Mouse (Mus musculus) brain, embryonic 18.5 days (tissue): ENCODE data around the gene Adcy7.

Experiments used
- DNase-seq: peaks from one replicate; pipeline ENCODE4 v3.0.0-alpha.2; 2012; ENCODE audit warnings: low read depth, low spot score

Gene Adcy7

DNA sequence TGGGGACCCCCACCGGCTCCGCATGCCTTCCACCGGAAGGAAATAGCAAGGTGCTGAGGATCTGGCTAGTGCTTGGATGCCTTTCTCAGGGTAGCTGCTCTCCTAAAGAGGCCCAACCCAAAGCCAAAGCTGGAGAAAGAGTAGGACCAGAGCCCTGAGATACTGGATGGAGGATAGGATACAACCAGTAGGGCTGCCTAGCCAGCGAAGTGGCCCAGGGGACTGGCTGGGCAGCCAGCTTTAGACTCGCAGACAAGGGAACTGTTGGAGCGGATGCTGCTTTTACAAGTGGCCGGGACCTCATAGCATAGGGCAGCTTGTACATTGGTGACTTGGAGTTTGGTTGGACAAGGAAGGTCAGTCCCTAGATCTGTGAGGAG is 838 bp downstream of the Adcy7 start:
- no peak for DNase-seq

DNA sequence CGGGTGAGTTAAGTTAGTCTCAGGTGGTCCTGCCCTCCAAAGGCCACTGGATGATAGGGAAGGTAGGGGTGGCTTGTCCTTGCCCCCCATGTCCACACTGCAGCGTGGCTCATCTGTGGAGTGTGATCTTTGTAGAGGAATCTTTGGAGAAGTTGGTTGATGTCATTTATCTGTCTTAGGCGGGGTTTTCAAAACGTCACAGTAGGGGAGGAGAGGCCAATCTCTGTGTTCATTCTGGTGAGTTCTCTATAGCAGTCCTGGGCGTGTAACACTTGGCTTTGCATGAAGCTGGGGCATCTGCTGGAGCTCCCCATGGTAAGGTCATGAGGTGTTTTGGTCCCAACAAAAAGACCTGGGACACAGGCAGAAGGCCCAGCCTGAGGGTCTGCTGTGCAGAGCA is 1.9 kb downstream of the Adcy7 start:
- no peak for DNase-seq

DNA sequence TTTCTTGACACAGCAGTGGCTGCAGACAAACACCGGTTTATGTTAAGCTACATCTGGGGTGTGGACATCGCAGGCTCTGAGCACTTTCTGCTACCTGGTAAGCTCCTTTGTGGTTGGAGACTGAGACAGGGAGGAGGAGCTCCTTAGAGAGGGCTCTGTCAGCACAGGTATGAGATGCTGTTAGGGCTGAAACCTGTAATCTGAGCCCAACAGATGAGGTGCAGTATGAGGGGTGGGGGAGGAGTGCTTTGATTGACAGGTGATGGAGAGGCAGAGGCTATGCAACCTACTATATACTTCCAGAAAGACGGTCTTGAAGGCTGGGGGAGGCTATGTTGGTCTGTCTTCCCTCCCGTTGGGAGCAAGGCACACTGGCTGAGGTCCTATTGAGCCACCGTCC is 7.0 kb downstream of the Adcy7 start:
- DNase-seq, result no peak

DNA sequence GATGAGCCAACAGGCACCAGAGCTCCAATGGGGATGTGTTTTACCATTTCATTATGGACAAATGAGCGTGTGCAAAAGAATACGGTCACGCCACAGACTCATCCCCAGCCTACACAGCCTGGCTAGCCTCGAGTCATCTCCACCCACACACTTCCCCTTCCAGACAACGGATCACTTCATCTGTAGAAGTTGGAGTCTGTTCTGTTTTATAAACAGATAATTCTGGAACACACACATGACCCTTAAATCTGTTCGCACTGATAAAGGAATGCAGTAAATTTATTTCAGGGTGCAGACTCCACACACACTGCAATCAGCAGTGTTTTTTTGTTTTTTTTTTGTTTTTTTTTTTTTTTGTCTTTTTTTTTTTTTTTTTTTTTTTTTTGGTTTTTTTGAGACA is 7.5 kb downstream of the Adcy7 start:
- DNase-seq, result no peak

DNA sequence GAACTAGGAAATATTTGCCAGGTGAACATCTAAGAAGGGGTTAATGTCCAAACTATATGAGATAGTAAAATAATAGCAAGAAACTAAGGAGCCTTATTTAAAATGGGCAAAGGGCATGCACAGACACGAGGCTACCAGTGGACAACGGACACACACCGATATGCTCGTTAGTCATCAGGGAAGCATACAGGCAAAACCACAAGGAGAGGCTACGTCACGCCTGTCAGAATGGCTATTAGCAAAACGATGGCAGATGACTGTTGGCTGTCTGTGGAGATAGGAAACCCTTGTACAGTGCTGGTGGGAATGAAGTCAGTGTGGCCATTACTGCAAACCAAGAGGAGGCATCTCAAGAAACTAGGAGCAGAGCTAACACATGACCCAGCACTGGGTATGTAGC is 8.7 kb downstream of the Adcy7 start:
- no peak for DNase-seq

DNA sequence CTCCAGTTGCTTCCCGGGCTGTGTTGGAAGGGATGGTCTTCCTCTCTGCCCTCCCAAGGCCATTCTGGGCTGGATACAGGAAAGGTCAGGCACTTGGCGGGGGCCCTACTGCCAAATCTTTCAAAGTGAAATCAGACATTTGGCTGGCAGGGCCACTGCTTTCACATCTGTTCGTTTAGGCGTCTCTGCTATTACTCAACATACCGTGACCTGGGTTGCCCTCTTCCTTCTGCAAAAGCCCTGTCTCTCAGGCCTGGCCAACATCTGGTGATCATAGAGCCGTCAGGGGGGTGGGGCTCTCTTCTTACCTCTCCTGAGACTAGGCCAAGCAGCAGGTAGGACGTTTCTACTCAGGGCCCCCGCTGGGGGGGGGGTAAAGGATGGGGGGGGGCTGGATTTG is 10.5 kb downstream of the Adcy7 start:
- no peak for DNase-seq

DNA sequence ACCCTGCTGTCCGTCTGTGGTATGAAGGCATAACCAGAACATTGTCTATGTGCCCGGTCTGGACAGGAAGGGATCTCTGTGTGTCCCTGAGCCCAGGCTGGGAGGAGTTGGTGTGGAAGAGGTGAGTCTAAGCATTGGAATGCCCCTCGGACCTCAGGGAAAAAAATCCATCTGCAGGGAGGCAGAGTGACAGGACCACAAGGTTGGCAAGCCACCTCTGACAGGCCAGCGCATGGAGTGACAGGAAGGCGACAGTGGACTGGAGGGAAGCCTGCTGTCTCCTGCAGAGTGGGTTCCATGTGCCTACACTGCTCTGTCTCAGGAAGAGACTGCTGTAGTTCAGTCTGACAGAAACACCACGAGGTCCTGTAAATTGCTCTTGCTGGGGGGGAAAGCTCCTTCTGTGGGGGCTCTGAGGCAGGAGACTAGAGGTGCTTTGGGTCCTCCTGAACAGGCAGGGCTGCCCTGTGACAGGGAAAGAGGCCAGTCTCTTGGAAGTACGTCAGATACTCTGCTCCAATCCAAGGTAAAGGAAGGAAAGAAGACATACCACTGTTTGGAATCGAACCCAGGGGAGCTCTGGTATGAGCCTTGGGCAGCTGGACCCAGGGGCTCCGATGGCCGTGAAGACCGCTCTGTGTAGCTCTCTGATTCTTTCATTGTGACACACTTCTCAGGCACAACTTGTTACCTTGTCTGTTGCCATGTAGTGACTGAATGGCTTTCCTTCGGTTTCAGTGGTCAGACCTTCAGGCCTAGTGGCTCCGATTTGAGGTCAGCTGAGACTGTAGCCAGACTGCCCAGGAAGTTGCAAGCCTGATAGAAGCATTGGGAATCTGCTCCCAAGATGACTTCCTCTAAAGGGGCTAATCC is 11.3 kb downstream of the Adcy7 start:
- DNase-seq, result no peak

DNA sequence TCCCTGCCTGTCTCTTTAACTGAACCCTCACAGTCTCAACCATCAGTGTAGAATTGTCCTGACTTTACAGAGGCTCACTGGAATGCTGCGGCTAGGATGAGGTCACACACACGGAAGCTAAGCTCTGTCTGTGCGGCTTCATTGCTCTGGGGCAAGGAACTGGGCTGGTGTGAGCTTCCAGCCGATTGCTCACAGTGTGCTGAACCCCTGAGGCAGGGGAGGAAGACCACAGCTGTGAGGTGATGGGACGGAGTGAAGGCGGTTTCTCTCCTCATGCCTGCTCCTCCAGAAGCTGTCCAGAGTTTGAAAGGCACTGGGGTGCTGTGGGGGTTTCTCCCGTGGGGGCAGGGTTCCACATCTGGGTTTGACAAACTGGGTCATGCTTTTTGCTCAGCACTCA is 12.5 kb downstream of the Adcy7 start:
- DNase-seq, result no peak

DNA sequence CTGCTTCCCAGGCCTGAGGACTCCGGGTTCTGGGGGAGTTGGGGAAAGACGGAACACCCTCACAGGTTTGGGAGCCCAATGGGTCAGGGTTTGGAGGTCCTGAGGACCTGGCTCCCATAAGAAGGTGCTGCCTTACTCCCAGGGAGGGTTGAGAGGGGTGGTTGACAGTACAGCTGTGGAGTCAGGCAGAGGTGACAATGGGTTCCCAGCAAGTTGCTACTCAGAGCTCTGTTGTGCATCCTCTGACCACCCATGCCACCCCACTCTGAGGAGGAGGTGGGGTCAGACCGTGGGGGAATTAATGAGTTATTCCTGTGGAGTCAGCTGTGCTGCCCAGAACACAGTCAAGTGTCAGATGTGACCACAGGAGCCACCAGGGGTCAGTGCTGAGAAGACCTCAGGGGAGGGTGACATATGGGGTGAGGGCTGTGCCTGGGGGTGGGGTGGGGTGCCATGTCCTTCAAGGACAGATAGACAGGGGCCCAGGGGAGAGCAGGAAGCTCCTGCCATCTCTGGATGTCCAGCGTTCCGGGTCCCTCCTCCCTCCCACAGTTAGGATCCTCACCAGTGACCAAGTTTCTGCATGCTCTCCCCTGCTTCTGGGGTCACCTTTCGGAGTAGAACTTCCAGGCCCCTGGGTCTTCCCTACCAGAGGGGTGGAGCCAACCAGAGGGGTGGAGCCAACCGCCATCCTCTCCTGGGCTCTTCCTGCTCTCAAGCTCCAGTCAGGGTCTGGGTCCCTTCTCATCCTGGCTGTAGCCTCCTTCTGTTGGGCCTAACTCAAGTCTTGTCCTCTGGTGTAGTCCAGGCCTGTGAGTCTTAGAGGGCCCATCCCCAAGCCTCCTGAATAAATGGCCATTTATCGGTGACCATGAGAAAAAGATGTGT is 13.5 kb downstream of the Adcy7 start:
- DNase-seq, result no peak

DNA sequence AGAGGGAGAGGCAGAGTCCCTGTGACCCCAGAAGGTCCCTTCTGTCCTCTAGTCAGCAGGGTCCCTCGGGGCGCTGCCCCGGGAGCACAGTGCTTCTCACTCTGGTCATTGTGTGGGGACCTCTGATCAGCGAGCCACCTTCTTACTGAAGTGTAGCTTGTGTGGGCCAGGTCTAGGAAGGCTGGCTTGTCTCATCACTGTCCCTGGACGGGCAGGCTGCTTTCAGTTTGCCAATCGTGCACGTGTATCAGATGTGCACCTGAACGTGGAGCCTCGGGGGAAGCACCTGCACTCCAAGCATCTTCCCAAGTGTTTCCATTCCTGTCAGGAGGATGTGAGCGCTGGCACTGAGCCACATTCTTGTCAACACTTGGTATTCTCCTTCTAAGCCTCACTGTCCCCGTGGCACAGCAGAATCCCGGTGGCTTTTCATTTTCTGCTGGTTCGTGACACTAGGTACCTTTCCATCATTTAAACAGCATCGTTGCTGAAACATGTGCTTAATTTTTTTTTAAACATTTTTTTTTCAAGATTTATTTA is 14.3 kb downstream of the Adcy7 start:
- no peak for DNase-seq

DNA sequence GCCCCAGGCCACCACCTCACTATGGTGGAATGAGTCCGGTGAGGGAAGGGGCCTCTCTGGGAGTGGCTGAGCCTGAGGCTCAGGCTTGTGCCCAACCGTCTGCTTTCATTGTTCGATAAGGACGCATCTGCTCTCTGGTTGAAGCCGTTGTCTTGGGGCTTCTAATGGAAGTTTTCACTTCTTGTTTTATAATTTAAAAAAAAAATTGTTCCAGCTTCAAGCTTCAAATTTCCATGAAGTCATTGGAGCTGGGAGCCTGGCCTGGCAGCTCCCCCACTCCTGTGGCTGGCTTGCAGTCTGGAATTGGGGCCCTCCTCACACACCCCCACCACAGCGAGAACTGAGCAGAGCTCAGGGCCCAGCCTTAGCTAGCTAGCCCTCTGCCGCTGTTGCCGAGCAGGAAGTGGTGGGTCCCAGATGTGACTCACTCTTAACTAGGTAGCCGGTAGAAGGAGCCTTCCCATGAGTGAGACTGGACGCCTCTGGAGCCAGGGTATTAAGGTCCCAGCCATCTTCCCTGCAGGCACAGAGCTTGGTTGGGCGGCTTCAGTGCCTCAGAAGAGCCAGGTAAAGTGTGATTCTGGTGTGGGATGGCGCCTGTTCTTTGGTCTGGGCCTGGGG is 16.5 kb downstream of the Adcy7 start:
- DNase-seq, result no peak

DNA sequence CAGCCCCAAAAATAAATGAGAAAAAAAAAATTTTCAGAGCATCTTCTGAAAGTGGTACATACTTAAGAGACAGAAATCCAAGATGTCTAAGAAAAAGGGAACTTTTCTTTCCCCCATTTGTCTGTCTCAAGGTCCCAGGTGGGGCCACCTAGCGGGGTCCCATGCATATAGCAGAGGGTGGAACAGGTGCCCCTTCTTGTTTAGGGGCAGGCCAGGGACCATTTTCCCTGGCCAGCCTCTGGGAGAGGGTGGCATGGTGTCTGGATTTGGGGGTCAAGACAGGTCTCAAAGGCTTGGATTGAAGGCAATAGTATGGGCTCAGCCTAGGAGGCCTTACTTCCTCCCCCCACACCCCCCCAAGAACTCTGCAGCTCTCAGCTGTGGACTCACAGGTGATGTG is 17.7 kb downstream of the Adcy7 start:
- no peak for DNase-seq

DNA sequence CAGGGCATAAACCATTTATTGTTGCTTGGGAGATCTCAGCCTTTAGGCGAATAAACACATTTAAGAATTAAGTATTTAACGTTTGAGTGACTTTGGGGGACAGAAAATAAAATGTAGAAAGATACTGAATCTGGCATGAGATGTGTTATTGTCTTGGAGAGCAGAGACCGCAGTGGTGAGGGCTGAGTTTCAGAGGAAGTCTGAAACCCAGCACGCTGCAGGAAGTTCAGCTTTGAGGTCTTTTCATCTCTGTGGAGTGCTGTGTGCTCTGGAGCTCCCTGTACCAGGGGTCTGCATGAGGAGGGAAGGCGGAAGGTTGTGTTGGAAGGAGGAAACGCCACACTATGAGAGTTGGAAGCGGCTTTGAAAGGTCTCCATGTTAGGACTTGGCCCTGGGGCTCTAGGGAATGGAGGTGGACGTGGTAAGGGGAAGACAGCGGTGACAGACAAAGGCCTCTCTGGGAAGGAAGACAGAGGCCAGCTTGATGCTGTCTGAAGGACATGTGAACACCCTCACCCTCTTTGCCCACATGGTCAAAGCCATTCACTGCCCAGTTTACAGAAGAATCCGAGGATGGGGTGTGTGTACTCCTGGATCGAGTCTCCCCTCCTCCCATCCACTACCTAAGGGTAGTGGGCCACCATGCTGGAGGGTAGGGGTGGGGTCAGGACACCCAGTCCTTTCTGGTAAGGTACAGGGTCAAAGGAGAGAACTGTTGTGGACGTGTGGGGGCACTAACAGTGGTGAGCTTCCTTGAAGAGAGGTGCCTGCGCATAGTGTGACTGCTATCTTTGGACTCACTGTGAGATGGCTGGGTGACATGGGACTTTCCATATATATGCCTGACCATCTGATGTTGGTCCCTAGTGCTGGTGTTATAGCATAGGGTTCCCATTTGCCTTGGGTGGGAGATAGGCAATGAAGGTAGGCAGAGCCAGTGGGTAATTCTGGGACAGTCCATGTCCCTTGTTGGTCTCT is 18.4 kb downstream of the Adcy7 start:
- no peak for DNase-seq

DNA sequence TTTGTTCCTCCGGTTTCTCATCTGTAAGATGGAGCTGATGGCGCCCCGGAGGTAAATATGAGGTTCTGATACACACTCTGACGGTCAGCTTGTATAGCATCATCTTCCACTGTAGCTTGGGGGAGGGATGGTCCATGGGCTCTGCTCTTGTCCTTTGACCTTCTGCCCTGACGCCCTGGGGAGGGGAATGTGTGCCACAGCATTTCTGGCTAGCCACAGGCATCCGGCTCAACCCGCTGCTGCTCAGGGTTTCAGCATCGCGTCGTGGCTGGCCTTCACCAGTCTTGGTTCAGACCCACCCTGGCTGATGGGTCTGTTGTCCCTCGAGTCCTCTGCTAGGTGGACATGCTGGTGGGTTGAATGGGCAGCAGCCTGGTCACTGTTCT is 19.1 kb downstream of the Adcy7 start:
- no peak for DNase-seq

DNA sequence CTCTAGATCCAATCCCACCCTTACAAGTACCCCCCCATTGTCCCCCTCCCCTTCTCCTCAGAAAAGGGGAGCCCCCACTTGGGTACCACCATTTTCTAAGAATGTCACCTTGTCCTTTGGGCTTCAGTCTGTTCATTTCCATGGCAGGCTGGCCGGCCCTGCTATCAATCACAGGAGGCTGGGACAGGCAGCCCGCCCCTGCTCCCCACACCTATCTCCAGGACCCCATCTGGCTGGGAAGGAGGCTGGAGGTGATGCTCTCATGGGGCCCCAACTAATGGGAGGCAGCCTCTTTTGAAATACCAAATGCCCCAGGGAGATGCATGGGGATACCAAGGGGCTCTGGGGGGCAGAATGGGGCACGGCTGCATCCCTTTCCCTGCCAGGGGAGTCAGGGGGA is 20.7 kb downstream of the Adcy7 start:
- no peak for DNase-seq

DNA sequence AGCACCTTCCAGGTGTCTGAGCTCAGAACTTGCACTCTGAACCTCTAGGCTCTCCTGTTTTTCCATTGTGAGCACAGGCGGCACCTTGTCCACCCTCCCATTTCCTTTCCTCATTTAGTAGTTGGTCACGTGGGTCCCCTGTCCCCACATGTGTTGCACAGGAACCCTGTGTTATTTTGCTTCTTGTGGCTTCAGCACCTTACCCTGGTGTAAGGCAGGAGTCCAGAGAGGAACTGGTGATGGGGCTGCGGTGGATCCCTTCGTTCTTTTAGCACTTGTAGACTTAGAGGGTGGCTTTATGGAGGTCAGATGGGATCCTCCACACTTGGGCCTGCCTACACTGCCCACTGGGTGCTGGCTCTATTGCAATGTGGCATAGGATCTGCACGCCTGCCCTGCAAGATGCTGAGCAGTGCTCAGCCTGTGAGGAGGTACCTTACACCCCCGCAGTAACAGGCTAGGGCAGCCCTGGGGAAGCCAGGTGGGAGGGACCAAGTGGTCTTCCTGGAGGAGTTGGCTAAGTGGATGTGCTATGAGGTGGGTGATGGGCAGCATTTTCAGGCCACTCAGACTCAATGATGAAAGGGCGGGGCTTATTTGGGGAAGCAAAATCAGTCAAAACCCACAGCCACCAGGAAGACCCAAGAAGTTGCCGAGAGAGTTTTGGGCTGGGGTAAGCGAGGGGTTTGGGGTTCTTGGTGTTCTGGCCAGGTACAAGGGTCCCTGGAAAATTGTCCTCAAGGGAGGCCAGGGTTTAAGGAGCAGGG is 21.6 kb downstream of the Adcy7 start:
- no peak for DNase-seq

DNA sequence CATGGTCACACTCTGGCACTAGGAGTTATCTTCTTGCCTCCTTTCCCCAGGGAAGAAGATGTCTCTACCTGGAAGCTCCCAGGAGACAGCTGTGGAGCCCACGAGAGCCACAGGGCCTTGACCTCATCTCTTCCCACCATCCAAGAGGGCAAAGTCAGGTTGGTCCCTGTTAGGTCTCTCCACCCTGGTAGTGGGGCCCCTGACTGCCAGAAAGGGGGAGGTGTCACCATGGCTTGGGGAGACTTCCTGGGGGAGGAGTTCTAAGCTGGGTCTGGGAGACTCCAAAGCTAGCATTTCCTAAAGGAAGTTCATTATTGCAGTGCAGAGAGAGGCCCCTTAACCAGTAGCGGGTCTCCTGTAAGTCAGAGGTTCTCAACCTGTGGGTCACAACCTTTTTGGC is 22.8 kb downstream of the Adcy7 start:
- DNase-seq, result no peak

DNA sequence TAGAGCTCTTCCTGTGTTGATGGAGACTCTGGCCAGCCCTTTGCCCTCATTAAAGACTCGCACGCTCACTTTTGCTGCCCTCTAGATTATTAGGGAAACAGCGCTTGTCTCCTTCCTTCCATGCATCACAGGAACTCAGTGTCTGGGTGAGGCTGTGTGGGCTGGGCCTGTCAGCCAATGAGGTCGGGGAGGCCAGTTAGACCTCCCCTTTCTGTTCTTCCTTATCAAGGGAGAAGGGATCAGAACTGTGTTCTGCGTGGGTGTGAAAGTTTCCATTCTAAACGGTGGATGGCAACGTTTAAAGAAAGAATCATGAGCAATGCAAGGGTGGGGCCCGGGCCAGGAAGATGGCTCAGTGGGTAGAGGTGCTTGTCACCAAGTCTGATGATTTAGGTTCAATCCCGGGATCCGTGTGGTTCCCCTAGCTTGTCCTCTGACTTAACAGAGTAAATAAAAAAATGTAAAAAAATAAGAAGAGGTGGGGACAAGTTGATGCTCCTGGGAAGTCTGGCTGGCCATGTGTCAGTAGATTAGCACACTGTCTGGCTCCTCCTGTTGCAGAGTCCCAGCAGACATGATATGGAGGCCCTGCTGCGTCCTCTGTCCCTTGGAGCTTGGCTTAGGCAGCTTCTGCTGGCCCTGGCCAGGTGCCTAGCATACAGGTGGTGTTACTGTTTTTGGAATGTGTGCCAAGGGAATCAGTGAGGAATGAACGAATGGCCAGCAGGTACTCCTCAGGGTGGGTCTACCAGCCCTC is 26.0 kb downstream of the Adcy7 start:
- DNase-seq, result no peak

DNA sequence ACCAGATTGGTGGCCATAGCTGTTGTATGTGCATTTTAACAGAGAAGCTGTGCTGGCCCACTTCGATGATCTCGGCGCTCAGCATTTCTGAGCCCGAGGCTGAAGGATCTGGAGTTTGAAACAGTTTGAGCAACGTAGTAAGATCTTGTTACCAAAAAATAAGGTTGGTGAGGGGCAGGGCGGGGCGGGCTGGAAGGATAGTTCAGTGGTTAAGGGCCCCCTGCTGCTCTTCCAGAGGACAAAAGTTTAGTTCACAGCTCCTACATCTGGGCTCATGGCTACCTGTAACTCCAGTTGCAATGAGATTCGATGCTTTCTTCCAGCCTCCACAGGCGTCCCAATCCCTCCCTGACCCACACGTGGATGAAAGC is 26.5 kb downstream of the Adcy7 start:
- DNase-seq, result no peak
